Mouse (Mus musculus): Measurements from ENCODE around the gene Foxn3. TPM values are rescaled to one million over a fixed set of nuclear protein-coding genes. Genes with fewer than 3 reads are reported as not detected.

Gene Foxn3
- polyA plus RNA-seq, 1 experiment from 2014 or later: 86.3 TPM

GRCm38 (mm10) chr12:99558476-99558875 is 4.9 kb downstream of the Foxn3 start:
- H3K4me1 ChIP-seq (ENCODE audit: control insufficient read depth, insufficient read depth, low read length): peaks cover 28% of the 10 kb centered on the region
- ATAC-seq (ENCODE audit: low read depth): no peak
- 84% methylated on average over 4 of the region's 4 CpGs for WGBS

GRCm38 (mm10) chr12:99557498-99557897 is 5.9 kb downstream of the Foxn3 start:
- Histone ChIP-seq H3K9ac (ENCODE audit: low read depth, low read length) (no peak overlapping the region), H3K4me3 (ENCODE audit: low read depth, low read length) (no peak overlapping the region), H3K4me1 (ENCODE audit: control insufficient read depth, insufficient read depth, low read length) (peaks cover 28% of the 10 kb centered on the region), H3K27me3 (replicated peaks; ENCODE audit: control insufficient read depth, insufficient read depth, low read length) (no peaks in the 10 kb centered on the region), H3K9me3 (ENCODE audit: control insufficient read depth, low read length) (no peaks in the 10 kb centered on the region), H3K36me3 (ENCODE audit: control insufficient read depth, insufficient read depth, low read length) (0 out of 2 replicates have a peak, but pooled peaks cover 2% of the 10 kb centered on the region), H3K4me2 (ENCODE audit: low read depth, low read length) (no peak overlapping the region), H3K27ac (replicated peaks; ENCODE audit: low read depth, low read length) (0 out of 2 replicates have a peak overlapping the region, but pooled peaks have one; percentile 33)
- WGBS: 58% methylated on average over 8 of the region's 8 CpGs
- DNase-seq (ENCODE audit: low spot score) (peak; percentile 43), ATAC-seq (ENCODE audit: low read depth) (no peak)

More at GRCm38 (mm10) chr12:99558476-99558875, 4.9 kb downstream of the Foxn3 start:
- Histone ChIP-seq H3K4me2 (ENCODE audit: low read depth, low read length) (no peak overlapping the region), H3K36me3 (ENCODE audit: control insufficient read depth, insufficient read depth, low read length) (no peaks in the 10 kb centered on the region), H3K9ac (ENCODE audit: low read depth, low read length) (no peak overlapping the region), H3K4me3 (ENCODE audit: low read depth, low read length) (no peak overlapping the region), H3K27me3 (replicated peaks; ENCODE audit: control insufficient read depth, insufficient read depth, low read length) (no peaks in the 10 kb centered on the region), H3K9me3 (ENCODE audit: control insufficient read depth, low read length) (no peaks in the 10 kb centered on the region), H3K27ac (replicated peaks; ENCODE audit: low read depth, low read length) (no peak overlapping the region)
- DNase-seq (ENCODE audit: low spot score): no peak

GRCm38 (mm10) chr12:99550629-99551028 is 12.8 kb downstream of the Foxn3 start:
- 63% methylated on average over 8 of the region's 8 CpGs for WGBS
- ATAC-seq (ENCODE audit: low read depth) (no peak), DNase-seq (ENCODE audit: low spot score) (no peak)
- H3K9me3 ChIP-seq (ENCODE audit: control insufficient read depth, low read length): no peaks in the 10 kb centered on the region
- 0 out of 2 replicates have a peak, but pooled peaks cover 5% of the 10 kb centered on the region for H3K36me3 ChIP-seq (ENCODE audit: control insufficient read depth, insufficient read depth, low read length)
- H3K4me3 ChIP-seq (ENCODE audit: low read depth, low read length): no peak overlapping the region
- H3K27me3 ChIP-seq (replicated peaks; ENCODE audit: control insufficient read depth, insufficient read depth, low read length): no peaks in the 10 kb centered on the region
- H3K27ac ChIP-seq (replicated peaks; ENCODE audit: low read depth, low read length): no peak overlapping the region
- no peak overlapping the region for H3K9ac ChIP-seq (ENCODE audit: low read depth, low read length)
- H3K4me2 ChIP-seq (ENCODE audit: low read depth, low read length): no peak overlapping the region
- H3K4me1 ChIP-seq (ENCODE audit: control insufficient read depth, insufficient read depth, low read length): no peaks in the 10 kb centered on the region

- no peak for DNase-seq (ENCODE audit: low spot score)
- no peak overlapping the region for H3K9ac ChIP-seq (ENCODE audit: low read depth, low read length)
- H3K27me3 ChIP-seq (replicated peaks; ENCODE audit: control insufficient read depth, insufficient read depth, low read length): no peaks in the 10 kb centered on the region
- no peaks in the 10 kb centered on the region for H3K9me3 ChIP-seq (ENCODE audit: control insufficient read depth, low read length)
- no peak for ATAC-seq (ENCODE audit: low read depth)
- WGBS: 95% methylated on average over 10 of the region's 10 CpGs
- H3K4me3 ChIP-seq (ENCODE audit: low read depth, low read length): no peak overlapping the region
- H3K4me1 ChIP-seq (ENCODE audit: control insufficient read depth, insufficient read depth, low read length): no peaks in the 10 kb centered on the region
- H3K4me2 ChIP-seq (ENCODE audit: low read depth, low read length): no peak overlapping the region
- no peak overlapping the region for H3K27ac ChIP-seq (replicated peaks; ENCODE audit: low read depth, low read length)
- 0 out of 2 replicates have a peak, but pooled peaks cover 5% of the 10 kb centered on the region for H3K36me3 ChIP-seq (ENCODE audit: control insufficient read depth, insufficient read depth, low read length)
Observed at GRCm38 (mm10) chr12:99549811-99550210, 13.6 kb downstream of the Foxn3 start.

- Histone ChIP-seq H3K4me3 (ENCODE audit: low read depth, low read length) (no peak overlapping the region), H3K36me3 (ENCODE audit: control insufficient read depth, insufficient read depth, low read length) (0 out of 2 replicates have a peak, but pooled peaks cover 5% of the 10 kb centered on the region), H3K27me3 (replicated peaks; ENCODE audit: control insufficient read depth, insufficient read depth, low read length) (no peaks in the 10 kb centered on the region), H3K27ac (replicated peaks; ENCODE audit: low read depth, low read length) (no peak overlapping the region), H3K9ac (ENCODE audit: low read depth, low read length) (no peak overlapping the region), H3K9me3 (ENCODE audit: control insufficient read depth, low read length) (no peaks in the 10 kb centered on the region), H3K4me2 (ENCODE audit: low read depth, low read length) (no peak overlapping the region), H3K4me1 (ENCODE audit: control insufficient read depth, insufficient read depth, low read length) (no peaks in the 10 kb centered on the region)
- WGBS: 75% methylated on average over 7 of the region's 7 CpGs
- no peak for DNase-seq (ENCODE audit: low spot score)
- ATAC-seq (ENCODE audit: low read depth): no peak
Observed at GRCm38 (mm10) chr12:99548419-99548818, 15.0 kb downstream of the Foxn3 start.

- DNase-seq (ENCODE audit: low spot score): no peak
- H3K27ac ChIP-seq (replicated peaks; ENCODE audit: low read depth, low read length): no peak overlapping the region
- H3K4me1 ChIP-seq (ENCODE audit: control insufficient read depth, insufficient read depth, low read length): no peaks in the 10 kb centered on the region
- 0 out of 2 replicates have a peak, but pooled peaks cover under 1% of the 10 kb centered on the region for H3K36me3 ChIP-seq (ENCODE audit: control insufficient read depth, insufficient read depth, low read length)
- no peak overlapping the region for H3K9ac ChIP-seq (ENCODE audit: low read depth, low read length)
- 86% methylated on average over 6 of the region's 6 CpGs for WGBS
- no peak overlapping the region for H3K4me3 ChIP-seq (ENCODE audit: low read depth, low read length)
- no peak for ATAC-seq (ENCODE audit: low read depth)
- H3K9me3 ChIP-seq (ENCODE audit: control insufficient read depth, low read length): no peaks in the 10 kb centered on the region
- H3K4me2 ChIP-seq (ENCODE audit: low read depth, low read length): no peak overlapping the region
- H3K27me3 ChIP-seq (replicated peaks; ENCODE audit: control insufficient read depth, insufficient read depth, low read length): no peaks in the 10 kb centered on the region
Observed at GRCm38 (mm10) chr12:99547295-99547694, 16.1 kb downstream of the Foxn3 start.

- no peaks in the 10 kb centered on the region for H3K36me3 ChIP-seq (ENCODE audit: control insufficient read depth, insufficient read depth, low read length)
- WGBS: 59% methylated on average over 6 of the region's 6 CpGs
- no peak overlapping the region for H3K9ac ChIP-seq (ENCODE audit: low read depth, low read length)
- no peaks in the 10 kb centered on the region for H3K9me3 ChIP-seq (ENCODE audit: control insufficient read depth, low read length)
- H3K4me2 ChIP-seq (ENCODE audit: low read depth, low read length): no peak overlapping the region
- DNase-seq (ENCODE audit: low spot score) (no peak), ATAC-seq (ENCODE audit: low read depth) (no peak)
- no peaks in the 10 kb centered on the region for H3K4me1 ChIP-seq (ENCODE audit: control insufficient read depth, insufficient read depth, low read length)
- no peaks in the 10 kb centered on the region for H3K27me3 ChIP-seq (replicated peaks; ENCODE audit: control insufficient read depth, insufficient read depth, low read length)
- H3K4me3 ChIP-seq (ENCODE audit: low read depth, low read length): no peak overlapping the region
- no peak overlapping the region for H3K27ac ChIP-seq (replicated peaks; ENCODE audit: low read depth, low read length)
Observed at GRCm38 (mm10) chr12:99545270-99545770, 18.1 kb downstream of the Foxn3 start.

- H3K27ac ChIP-seq (replicated peaks; ENCODE audit: low read depth, low read length): no peak overlapping the region
- WGBS: 79% methylated on average over 15 of the region's 15 CpGs
- no peaks in the 10 kb centered on the region for H3K9me3 ChIP-seq (ENCODE audit: control insufficient read depth, low read length)
- DNase-seq (ENCODE audit: low spot score): no peak
- H3K4me1 ChIP-seq (ENCODE audit: control insufficient read depth, insufficient read depth, low read length): no peaks in the 10 kb centered on the region
- H3K4me3 ChIP-seq (ENCODE audit: low read depth, low read length): no peak overlapping the region
- no peak overlapping the region for H3K9ac ChIP-seq (ENCODE audit: low read depth, low read length)
- ATAC-seq (ENCODE audit: low read depth): no peak
- H3K36me3 ChIP-seq (ENCODE audit: control insufficient read depth, insufficient read depth, low read length): no peaks in the 10 kb centered on the region
- no peak overlapping the region for H3K4me2 ChIP-seq (ENCODE audit: low read depth, low read length)
- H3K27me3 ChIP-seq (replicated peaks; ENCODE audit: control insufficient read depth, insufficient read depth, low read length): no peaks in the 10 kb centered on the region
Observed at GRCm38 (mm10) chr12:99544262-99545128, 18.9 kb downstream of the Foxn3 start.

Data from embryonic facial prominence, embryonic 14.5 days (tissue).